Mouse (Mus musculus) ES-E14 (cell line): ENCODE results near the gene Mrln. TPM values are rescaled to one million over a fixed set of nuclear protein-coding genes. Genes with fewer than 3 reads are reported as not detected.
A peak's percentile ranks its signal among the peaks of the same experiment; 100 is the strongest.

Source experiments
- DNase-seq: peaks from one replicate; pipeline ENCODE4 v3.0.0-alpha.2; 2013; ENCODE audit warnings: low read depth, low spot score
- H3K27ac ChIP-seq: 2 replicates; pipeline ENCODE4 v1.5.1; 2012; ENCODE audit warnings: low read depth, mild to moderate bottlenecking, low read length, moderate library complexity, mixed read lengths; ENCODE audit not compliant: poor library complexity, insufficient read depth, severe bottlenecking
- H3K36me3 ChIP-seq: 2 replicates; pipeline ENCODE4 v1.6.1; 2012; ENCODE audit warnings: mild to moderate bottlenecking, low read length, moderate library complexity, mixed read lengths; ENCODE audit not compliant: control insufficient read depth, poor library complexity, insufficient read depth, severe bottlenecking
- H3K4me1 ChIP-seq, 2 experiments: fragments of 150-350 bp in 1 of 2; sonication (generic) in 1 of 2; 2 replicates each; pipeline ENCODE4 v1.6.1; 2012; ENCODE audit warnings: low read length in 2 of 2, mild to moderate bottlenecking in 1 of 2, mixed read lengths in 1 of 2; ENCODE audit not compliant: control insufficient read depth in 2 of 2, insufficient read depth in 2 of 2, poor library complexity in 1 of 2
- H3K4me3 ChIP-seq, 2 experiments: fragments of 150-350 bp in 1 of 2; sonication (generic) in 1 of 2; 2 replicates each; pipeline ENCODE4 v1.5.1; 2012; ENCODE audit warnings: low read length in 2 of 2, low read depth in 1 of 2, mild to moderate bottlenecking in 1 of 2, mixed read lengths in 1 of 2; ENCODE audit not compliant: insufficient read depth in 1 of 2, poor library complexity in 1 of 2, severe bottlenecking in 1 of 2
- H3K9ac ChIP-seq: 2 replicates; pipeline ENCODE4 v1.6.1; 2012; ENCODE audit warnings: low read depth, mild to moderate bottlenecking, low read length, mixed read lengths; ENCODE audit not compliant: poor library complexity, insufficient read depth, severe bottlenecking
- H3K9me3 ChIP-seq: fragments of 150-350 bp; sonication (generic); 2 replicates; pipeline ENCODE4 v1.6.1; 2012; ENCODE audit warnings: low read depth, mild to moderate bottlenecking, low read length; ENCODE audit not compliant: control insufficient read depth, insufficient read depth
- CHD2 ChIP-seq: IDR thresholded peaks from 2 replicates; pipeline ENCODE4 v1.6.1; 2014; ENCODE audit warnings: mild to moderate bottlenecking, low read depth, low read length, inconsistent platforms
- HCFC1 ChIP-seq: IDR thresholded peaks from 2 replicates; pipeline ENCODE4 v1.6.1; 2012; ENCODE audit warnings: low read length, inconsistent platforms, borderline replicate concordance; ENCODE audit not compliant: insufficient read depth
- MAFK ChIP-seq: IDR thresholded peaks from 2 replicates; pipeline ENCODE4 v1.6.1; 2014; ENCODE audit warnings: mild to moderate bottlenecking, low read depth, low read length, inconsistent platforms; ENCODE audit not compliant: insufficient read depth
- ZC3H11A ChIP-seq: IDR thresholded peaks from 2 replicates; pipeline ENCODE4 v1.6.1; 2012; ENCODE audit warnings: low read depth, mild to moderate bottlenecking, inconsistent platforms, low read length, borderline replicate concordance
- ZNF384 ChIP-seq: IDR thresholded peaks from 2 replicates; pipeline ENCODE4 v1.6.1; 2012; ENCODE audit warnings: low read depth, low read length, inconsistent platforms
- in situ Hi-C, 2 experiments: fragments of 600-800 bp; cut with MboI; formaldehyde crosslinking; loops; one replicate each; pipeline ENCODE4 v1.15.1; 2025; ENCODE audit warnings: low sequenced_read_pairs in 2 of 2, inconsistent platforms in 1 of 2; ENCODE audit not compliant: unreplicated experiment in 2 of 2
- total RNA-seq: library from RNA; depleted of rRNA; stranded (reverse); fragments of 300-350 nt; gene quantifications from 2 replicates; pipeline ENCODE4 v1.2.3, GENCODE M21; 2012; rRNA removed

The Mrln gene
- not detected in 2 replicates for total RNA-seq

DNA sequence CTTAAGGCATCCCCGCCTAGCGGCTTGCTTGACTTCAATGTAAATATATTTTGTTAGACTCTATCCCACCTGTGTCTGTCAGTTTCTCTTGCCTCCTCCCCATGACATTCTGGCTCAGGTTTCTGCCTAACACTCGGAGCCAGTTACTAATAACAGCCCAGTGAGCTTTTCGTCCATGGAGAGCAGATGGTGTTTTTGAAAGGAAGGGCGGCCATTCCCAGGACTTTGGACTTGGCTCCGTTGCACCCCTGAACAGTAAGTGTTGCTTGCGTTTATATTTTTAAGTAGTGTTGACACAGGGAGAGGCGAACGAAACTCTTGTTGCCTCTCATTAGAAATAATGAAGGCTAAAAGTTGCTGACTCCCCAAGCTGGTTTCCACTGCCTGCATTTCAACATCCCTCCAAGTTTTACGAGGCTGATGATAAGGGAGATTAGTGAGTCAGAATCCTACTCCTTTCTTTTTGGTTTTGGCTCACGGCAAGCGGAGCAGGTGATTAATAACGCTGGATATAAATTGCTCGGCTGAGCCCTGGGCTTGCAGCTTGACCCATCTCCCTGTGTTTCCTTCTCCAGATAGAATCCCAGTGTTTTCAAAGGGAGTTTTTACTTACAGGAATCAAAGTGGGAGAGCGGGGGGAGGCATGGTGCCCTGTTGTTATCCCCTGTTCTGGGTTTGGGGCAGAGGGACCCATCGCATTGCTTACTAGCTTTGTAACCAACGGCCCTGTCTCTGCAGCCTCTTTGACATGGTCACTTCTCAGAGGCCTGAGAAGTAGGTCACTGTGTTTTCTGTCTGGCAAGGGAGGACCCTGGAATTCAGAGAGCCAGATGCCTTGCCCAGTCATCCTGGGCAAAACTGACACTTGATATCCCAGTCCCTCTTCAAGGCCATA lies at the start of gene Mrln:
Gene Mrln (plus strand): TSS at position 160 of the 895 bp plus-strand sequence.
- in situ Hi-C loops = no loop called here
- Histone ChIP-seq H3K4me1 (no peaks in the 10 kb centered on the region), H3K27ac (no peak within 1 kb of the TSS), H3K4me3 (no peak within 1 kb of the TSS), H3K9ac (no peak within 1 kb of the TSS), H3K9me3 (no peaks in the 10 kb centered on the region), H3K36me3 (no peaks in the 10 kb centered on the region)
- TF ChIP-seq ZNF384 = no peak
- no peak for TF ChIP-seq MAFK
- TF ChIP-seq CHD2 = no peak
- TF ChIP-seq HCFC1 = no peak
- TF ChIP-seq ZC3H11A = no peak
- DNase-seq = no peak

DNA sequence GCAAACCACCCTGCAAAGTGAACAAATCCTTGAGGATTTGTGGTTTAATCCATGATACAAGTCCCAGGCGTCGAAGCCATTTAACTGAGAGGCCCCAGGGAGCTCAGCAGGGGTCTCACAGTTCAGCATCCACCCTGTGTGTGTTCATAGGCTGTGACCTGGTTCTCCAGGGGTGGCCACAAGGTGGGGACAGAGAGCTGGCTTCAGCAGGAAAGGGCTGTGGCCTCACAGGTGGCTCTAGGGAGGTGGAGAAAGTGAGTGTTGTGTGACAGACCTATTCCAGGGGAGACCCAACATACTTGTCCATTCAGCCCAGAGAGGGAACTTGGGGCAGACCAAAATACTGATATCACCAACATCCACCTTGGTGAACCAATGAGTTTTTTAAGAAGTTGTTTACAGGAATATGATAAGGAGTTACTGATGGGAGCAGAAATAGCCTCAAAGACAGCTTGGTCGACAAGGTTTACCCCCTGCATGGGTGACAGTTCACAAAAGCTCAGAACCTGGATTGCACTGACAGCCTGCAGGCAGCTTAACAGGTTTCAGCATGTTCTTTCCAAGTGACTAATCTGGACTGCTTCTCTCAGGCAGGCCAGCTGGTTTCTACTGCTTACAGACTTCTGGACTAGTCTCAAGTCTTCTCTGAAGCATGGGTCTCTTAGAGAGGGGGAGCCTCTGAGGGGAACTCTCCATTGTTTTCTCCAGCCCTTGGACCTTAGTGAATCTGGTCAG lies 47.9 kb upstream of the Mrln start:
- H3K9ac ChIP-seq = no peak overlapping the region
- H3K36me3 ChIP-seq = peaks cover 34% of the 10 kb centered on the region
- H3K4me3 ChIP-seq = no peak overlapping the region
- in situ Hi-C loops = no loop called here
- TF ChIP-seq ZC3H11A (no peak), CHD2 (no peak), MAFK (no peak), ZNF384 (no peak), HCFC1 (no peak)
- DNase-seq = peak; percentile 79
- peaks cover 0 to 2% of the 10 kb centered on the region in 2 experiments; a peak in 2 of 4 replicates for H3K4me1 ChIP-seq
- H3K9me3 ChIP-seq = no peaks in the 10 kb centered on the region
- no peak overlapping the region for H3K27ac ChIP-seq

DNA sequence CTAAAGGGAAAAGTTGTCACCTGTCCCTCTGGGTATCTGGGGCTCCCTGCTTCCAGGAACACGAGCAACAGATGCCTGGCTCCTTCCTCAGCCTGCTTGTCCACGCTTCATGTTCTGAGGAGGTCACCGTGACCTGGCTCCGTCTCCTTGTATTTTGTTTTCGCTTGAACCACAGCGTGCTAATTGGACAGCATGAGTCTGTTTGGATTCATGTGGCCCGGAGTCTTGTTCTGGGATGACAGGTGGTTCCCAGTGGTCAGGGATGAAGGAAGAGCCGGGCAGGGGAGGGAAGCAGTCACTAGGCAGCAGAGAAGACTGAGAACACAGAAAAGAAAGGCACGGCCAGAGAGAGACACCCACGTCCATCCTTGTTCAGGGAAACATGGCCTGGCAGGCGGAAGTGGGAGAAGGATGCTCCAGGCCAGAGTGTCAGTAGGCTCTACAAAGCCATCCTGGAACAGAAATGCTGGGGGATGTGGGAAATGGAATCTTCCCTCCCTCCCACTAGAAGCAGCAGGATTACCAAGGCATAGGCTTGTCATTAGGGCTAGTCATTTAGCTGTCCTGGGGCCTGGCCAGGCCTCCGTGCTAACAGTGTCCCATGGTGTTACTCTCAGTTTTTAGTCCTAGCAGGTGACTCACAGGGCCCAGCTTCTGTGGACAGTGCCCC lies 44.7 kb upstream of the Mrln start:
- no peak overlapping the region for H3K27ac ChIP-seq
- no peaks in the 10 kb centered on the region for H3K9me3 ChIP-seq
- H3K36me3 ChIP-seq = peaks cover 26% of the 10 kb centered on the region
- H3K9ac ChIP-seq = no peak overlapping the region
- no peak overlapping the region for H3K4me3 ChIP-seq
- no peak for TF ChIP-seq HCFC1
- no peak for TF ChIP-seq CHD2
- no peak for TF ChIP-seq ZC3H11A
- TF ChIP-seq ZNF384 = no peak
- TF ChIP-seq MAFK = no peak
- in situ Hi-C loops = no loop called here
- no peak for DNase-seq
- H3K4me1 ChIP-seq = peaks cover 0 to 2% of the 10 kb centered on the region in 2 experiments; a peak in 1 of 4 replicates

DNA sequence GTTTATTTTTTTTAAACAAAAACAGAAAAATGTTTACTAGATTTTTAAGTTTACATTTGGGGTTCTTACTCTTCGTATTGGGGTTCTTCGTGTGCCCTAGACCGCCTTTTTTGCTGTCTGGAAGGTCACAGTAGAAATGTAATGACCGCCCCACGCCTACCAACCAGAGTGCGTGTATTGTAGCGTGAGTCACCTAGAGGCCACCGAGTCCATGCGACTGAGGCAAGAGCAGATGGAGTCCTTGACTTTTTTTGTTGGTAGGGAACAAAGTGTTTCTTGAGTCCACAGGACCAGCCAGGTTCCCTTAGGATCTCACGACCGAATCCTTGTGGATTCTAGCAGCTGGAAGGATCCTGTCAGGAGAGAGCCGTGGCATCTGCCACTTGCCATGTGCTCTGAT lies 43.7 kb upstream of the Mrln start:
- in situ Hi-C loops = no loop called here
- Histone ChIP-seq H3K4me3 (no peak overlapping the region), H3K4me1 (peaks cover 0 to 2% of the 10 kb centered on the region in 2 experiments; a peak in 1 of 4 replicates), H3K36me3 (peaks cover 18% of the 10 kb centered on the region; the same call in 1 of the 2 replicates), H3K9me3 (no peaks in the 10 kb centered on the region), H3K27ac (no peak overlapping the region), H3K9ac (no peak overlapping the region)
- no peak for DNase-seq
- TF ChIP-seq ZNF384 (no peak), CHD2 (no peak)
